Mouse (Mus musculus) neutrophil, adult 5-6 weeks (primary cell): ENCODE data around the gene Traf3. TPM values are rescaled to one million over a fixed set of nuclear protein-coding genes. Genes with fewer than 3 reads are reported as not detected.

Source experiments
- ATAC-seq: fragments of 151-379, 151-347 bp; 2 replicates; pipeline ENCODE4 v1.8.0; 2017; ENCODE audit warnings: mild to moderate bottlenecking, moderate TSS enrichment; ENCODE audit not compliant: insufficient number of reproducible peaks, poor library complexity, low FRiP score, severe bottlenecking; ENCODE audit errors: extremely low read depth
- total RNA-seq: library from RNA; stranded (forward); fragments of 200-1000 nt; gene quantifications from 2 replicates; pipeline ENCODE4 v1.2.3, GENCODE M21; 2017

The Traf3 gene
- total RNA-seq, 1 experiment from 2014 or later: 58.0 TPM

DNA sequence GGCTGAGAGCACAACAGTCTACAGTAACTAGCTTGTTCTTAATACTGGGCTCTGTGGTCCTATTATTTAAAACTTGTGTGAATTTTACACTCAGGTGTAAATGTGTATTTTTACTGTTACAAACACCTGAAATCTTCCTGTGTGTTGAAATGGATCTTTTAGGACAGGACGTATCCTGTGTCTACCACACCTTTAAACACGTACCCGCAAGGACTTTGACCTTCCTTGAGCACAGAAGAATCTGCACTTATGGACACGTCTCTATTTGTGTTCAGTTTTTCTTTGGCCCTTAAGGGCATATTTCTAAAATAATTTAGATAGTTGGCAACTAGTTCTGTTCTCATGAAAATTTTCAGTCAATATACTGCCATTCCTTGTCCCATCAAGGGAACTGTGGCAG, 22.1 kb downstream of the Traf3 start:
- ATAC-seq: no peak

DNA sequence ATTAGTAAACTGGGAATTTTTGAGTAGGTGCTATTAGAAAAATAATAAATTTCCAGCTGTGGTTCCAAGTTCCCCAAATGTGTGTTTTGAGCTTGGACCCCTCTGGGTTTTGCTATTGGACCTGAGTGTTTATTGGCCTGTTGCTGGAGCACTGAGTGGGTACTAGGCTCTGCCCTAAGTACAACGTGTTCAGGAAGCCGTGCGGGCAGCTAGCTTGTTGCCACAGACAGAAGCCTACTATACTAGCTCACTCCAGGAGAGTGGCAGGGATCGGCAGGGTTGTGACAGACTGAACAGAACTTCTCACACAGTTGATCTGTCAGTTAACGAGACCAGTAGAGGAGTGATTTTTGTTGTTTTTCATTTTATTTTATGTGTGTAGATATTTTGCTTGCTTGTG, 24.2 kb downstream of the Traf3 start:
- ATAC-seq: no peak

DNA sequence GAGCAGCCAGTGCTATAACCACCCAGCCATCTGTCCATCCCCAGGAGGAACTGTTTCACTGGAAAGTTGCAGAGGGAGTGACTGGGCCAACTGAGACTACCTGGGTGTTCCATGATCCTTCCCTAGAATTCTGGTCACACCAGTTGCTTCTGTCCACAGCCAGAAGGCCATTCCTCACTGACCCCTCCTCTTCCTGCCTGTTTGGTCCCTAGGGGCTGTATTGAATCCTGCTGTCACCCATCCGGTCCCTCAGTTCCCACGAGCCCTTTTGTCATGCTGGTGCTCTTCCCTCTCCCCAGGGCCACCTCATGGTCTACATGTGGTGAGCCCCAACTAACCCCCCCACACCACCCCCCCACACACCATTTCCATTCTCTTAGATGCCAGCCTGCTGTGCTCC, 24.7 kb downstream of the Traf3 start:
- no peak for ATAC-seq

GRCm38 (mm10) chr12:111192777-111193176, 26.6 kb downstream of the Traf3 start:
- peak; percentile 49; the same call in 1 of the 2 replicates for ATAC-seq

GRCm38 (mm10) chr12:111193331-111193730, 27.2 kb downstream of the Traf3 start:
- ATAC-seq: no peak

GRCm38 (mm10) chr12:111196548-111196947, 30.4 kb downstream of the Traf3 start:
- ATAC-seq: no peak

- ATAC-seq: no peak
Observed at GRCm38 (mm10) chr12:111203076-111203475, 36.9 kb downstream of the Traf3 start.

DNA sequence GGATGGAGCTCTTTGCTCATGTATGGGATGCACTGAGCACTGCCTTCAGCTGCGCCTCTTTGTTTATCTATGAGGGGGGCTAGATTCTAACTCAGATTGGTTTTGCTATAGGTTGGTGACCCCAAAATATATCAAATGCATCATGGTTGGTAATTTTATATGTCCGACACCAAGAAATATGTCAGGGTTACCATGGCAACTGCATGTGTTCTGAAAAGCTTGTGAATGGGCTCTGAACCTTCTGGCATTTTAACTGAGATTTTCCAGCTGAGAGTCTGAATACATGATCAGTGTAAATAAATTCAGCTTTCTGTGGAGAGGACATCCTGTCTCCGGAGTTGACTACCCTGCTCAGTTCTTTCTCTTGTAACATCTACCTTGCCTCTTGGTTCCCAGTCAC, 37.8 kb downstream of the Traf3 start:
- ATAC-seq: no peak

- ATAC-seq: no peak
Observed at GRCm38 (mm10) chr12:111207641-111208040, 41.5 kb downstream of the Traf3 start.

- ATAC-seq: no peak
Observed at GRCm38 (mm10) chr12:111211729-111212128, 45.6 kb downstream of the Traf3 start.

- ATAC-seq: no peak
Observed at GRCm38 (mm10) chr12:111218867-111219266, 52.7 kb downstream of the Traf3 start.

DNA sequence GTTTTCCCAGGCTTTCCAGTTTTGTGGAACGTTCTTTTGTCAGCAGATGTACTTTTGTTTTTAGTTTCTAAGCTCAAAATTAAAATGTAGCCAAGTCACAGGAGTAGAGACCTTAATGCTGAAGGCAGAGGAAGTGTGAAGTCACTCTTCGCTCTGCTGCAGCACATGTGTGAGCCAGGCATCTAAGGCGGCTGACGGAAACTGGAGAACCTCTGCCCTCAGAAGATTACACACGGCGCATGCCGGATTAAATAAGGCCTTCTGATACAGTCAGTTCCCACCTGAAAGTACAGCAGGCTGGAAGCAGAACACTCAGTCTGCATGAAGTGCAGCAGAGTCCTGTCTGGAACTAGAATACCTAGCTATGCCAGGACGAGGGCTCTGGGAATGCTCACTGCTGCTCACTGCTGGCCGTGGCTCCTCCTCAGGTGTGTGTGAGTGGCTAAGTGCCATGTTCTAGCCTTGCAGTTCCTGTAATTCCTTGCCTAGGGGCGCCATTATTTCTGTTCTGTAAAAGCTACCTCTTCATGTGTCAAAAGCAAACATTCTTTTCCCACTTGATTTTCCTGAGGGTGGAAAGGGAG, 59.1 kb downstream of the Traf3 start:
- ATAC-seq: no peak

GRCm38 (mm10) chr12:111227410-111227809, 61.2 kb downstream of the Traf3 start:
- ATAC-seq: no peak

DNA sequence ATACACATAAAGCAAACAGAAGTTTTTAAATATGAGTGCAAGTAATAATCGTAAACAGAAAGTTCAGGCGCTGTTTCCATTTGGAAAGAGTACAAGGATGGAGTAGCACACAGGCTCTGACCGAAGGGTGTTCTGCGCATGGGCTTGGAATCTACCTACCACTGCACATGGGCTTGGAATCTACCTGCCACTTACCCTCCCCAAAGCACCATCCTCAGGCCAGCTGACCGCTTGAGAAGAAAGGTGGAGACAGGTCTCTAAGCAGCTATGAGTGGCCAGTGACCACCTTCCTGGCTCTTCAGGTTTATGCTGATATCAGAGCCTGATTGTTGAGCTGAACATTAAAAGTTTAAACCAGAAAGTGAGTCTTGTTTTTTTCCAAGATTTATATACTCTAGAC, 62.3 kb downstream of the Traf3 start:
- no peak for ATAC-seq

DNA sequence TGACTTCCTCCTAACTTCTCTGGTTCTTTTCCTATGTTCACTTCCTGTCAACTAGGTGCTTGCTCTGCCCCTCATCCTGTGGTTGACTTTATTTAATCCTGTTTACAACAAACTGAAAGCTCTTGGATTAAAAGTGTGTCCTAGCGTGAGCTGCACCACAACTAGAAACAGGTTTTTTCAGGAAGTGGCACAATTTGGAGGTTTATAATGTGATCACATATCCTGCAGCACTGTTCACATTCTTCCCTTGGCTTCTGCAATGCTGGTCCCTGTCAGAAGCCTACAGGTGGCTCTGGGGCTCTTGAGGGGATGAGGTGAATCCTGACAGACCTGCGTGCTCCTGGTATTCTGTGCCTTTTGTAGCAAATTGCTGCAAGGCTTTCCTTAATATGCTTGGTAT, 64.6 kb downstream of the Traf3 start:
- no peak for ATAC-seq

DNA sequence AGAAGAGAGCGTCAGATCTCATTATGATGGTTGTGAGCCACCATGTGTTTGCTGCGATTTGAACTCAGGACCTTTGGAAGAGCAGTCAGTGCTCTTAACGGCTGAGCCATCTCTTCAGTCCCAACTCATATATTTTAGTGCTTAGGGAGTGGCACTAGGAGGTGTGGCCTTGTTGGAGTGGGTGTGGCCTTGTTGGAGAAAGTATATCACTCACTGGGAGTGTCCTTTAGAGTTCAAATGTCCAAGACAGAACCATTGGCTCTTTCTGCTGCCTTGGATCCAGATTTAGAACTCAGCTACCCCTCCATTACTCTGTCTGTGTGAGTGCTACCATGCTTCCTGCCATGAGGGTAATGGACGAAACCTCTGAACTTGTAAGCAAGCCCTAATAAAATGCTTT, 67.6 kb downstream of the Traf3 start:
- ATAC-seq: no peak

GRCm38 (mm10) chr12:111234383-111234782, 68.2 kb downstream of the Traf3 start:
- ATAC-seq: no peak

DNA sequence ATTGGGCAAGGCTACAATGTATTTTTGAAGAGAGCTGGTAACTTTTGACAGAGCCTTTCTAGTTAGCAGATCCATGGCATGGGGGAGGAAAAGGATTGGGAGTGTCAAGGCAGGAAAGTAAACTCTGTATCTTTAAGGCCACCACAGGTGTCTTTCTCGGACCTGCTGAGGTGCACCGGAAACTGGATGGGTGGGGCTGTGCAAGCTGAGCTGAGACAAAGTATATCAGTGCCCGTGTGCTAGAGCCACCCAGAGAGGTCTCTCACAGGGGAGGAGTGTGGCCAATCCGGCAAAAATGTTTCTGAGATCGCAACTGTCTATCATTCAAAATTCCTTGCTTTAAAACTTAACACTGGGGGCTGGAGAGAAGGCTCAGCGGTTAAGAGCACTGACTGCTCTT, 69.5 kb downstream of the Traf3 start:
- no peak for ATAC-seq

GRCm38 (mm10) chr12:111237611-111238188, 71.5 kb downstream of the Traf3 start:
- no peak for ATAC-seq

DNA sequence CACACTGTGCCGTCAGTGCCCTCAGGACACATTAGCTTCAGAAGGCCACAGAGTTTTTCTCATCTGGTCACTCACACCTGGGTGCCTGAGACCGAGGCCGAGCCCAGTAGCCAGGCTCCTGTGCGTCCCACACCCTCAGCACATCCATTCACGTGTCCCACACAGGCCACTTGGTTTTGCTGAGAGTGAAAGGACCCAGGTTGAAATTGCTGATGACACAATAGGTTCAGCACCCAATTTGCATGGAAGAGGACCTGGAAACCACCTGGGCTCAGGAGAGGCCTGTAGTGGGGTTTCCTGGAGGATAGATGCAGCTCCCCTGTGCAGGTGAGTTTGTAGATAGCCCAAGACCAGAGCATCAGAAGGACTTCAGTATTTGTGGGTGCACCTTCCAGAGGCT, 72.2 kb downstream of the Traf3 start:
- ATAC-seq: no peak

- no peak for ATAC-seq
Observed at GRCm38 (mm10) chr12:111238778-111239177, 72.6 kb downstream of the Traf3 start.
